Mouse (Mus musculus) right cerebral cortex, postnatal 10 days (tissue): Measurements from ENCODE around the gene Olig3.
"Not testable (repeated sequence)": the region's sequence is repeated elsewhere in the genome, so short reads cannot be mapped to it uniquely, and the experiment has no call there.

ENCODE experiments used
- DNase-seq, 2 experiments: peaks; one replicate each; pipeline ENCODE4 v3.0.0; 2021; ENCODE audit warnings: low spot score in 2 of 2

Gene Olig3

DNA sequence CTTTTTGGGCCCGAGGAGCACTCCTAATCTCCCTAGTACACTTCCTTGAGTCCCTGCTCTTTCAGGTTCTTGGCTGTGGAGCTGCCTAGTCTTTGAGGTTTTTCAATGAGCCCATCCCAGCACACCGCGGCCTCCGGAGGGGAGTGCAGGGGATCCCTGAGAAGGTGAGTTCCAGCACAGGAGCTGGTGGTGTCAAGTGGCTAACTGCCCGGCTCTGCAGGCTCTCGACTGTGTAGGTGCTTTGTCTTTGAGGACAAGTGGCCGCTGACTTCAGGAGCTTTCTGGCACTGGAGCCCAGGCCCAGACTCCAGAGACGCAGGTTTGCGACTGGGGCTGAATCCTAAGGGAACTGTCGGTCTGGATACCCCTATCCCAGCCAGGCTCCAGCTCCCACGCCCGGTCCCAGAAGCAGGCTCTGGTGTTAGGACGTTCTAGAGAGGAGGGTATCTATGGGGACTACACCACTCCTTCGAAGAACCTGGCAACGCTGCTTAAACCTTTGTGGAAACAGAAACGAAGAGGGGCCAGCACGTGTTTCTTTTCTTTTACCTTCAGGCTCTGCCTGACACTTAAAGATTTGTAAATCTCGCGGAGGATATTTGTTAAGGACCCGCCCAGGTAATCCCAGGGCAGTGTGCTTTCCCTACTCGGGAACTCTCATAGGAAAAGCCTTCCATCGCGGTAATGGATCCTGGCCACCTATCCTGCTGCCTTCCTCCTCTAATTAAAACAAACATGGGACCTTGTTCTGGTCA is 5.4 kb downstream of the Olig3 start:
- no peak for DNase-seq

DNA sequence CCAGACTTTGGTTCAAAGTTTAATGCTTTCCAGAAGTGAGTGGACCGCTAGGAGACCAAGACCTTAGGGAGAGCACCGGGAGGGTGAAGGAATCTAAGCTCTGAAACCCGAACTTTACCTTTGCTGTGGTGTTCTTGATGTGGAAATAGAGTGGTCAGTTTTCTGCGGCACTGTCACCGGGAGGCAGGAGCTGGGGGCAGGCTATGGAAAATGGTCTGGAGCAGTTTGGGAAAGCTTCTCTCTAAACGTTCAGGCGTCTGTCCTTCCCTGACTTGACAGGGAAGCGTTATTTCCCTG is 5.9 kb downstream of the Olig3 start:
- no peak for DNase-seq

DNA sequence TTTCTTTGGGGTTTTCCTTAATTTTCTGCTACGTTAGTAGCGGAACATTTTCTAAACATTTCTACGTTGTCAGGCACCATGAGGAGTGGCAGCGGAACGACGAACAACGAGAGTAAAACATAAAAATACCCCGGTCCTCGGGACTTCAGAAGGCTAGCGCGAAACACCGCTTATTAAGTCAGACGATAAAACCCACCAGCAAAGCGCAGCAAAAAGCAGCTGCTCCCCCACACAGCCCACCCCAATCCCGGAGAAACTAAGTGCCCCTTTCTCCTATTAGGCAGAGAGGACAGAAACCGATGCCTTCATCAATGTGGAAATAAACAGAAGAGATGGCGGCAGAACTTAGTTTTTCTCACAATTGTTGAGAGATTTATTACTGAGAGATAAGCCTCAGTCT is 6.5 kb downstream of the Olig3 start:
- no peak for DNase-seq

GRCm38 (mm10) chr10:19363365-19363764 is 7.0 kb downstream of the Olig3 start:
- no peak for DNase-seq

DNA sequence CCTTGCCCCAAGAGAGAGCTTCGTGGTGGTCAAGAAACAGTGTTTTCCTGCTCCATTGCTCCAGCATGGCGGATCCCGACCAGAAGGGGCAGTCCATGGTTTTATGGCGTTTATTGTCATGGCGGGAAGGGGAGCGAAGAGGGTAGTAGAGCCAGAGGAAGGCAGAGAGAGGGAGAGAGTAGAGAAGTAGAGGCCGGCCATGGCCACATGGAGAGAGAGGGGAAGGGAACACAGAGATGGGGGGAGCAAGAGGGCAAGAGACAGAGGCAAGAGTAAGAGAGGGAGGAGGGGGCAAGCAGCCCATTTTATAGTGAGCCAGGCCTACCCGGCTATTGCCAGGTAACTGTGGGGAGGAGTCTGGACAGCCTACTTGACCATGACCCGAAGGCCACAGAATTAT is 12.8 kb downstream of the Olig3 start:
- no peak for DNase-seq

DNA sequence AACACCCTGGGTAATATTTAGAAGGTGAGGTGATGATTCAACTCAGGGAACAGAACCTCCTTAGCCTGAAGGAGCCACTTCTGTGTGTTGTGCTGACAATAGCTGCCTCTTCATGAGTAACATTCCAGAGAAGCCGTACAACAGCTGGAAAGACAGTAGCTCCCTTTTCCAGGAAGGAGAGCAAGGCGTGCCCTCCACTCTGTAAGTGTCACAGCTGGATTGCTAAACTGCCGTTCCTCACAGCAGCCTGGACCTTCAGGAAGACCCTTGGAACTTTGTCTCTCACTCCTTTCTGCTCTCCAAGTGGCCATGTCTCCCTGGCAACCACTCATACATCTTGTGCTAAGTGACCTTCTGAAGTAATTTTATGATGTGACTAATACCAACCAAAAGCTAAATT is 13.8 kb downstream of the Olig3 start:
- DNase-seq: no peak

DNA sequence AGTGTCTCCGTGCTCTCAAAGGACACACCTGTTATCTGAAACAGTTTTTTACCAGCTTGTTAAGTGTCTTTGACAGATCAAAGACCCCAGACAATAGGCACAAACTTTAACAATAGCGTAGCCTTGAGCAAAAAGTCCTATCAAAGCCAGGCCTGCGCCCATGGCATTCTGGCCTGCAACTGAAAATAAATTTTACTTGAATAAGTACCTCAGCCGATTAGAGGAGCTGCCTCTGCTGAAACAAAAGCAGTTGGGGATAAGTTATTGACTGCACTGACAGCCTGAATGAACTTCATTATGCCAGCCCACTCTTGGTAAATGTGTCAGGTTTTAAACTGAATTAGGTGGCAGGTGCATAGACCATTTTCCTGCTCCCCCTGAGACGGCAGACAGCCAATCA is 15.9 kb downstream of the Olig3 start:
- DNase-seq: no peak

DNA sequence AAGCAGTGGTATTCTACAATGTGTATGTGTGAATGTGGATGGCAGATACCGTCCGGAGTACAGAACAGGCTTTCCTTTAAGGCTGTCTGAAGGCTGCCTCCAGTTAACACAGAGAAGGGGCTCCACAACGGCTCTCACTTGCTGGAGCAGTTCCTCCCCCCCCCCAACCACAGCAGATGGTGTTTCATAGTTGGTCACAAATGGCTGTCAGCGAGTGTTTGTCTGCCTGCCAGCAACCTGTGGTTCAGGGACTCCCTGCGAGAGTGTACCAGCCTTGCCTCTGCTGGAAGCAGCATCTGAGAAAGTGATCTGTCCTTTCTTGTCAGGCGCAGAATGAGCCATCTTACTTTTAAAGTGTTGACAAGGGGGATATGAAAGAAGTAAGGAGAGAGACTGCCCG is 17.5 kb downstream of the Olig3 start:
- peak; percentile 41 to 48 for DNase-seq

GRCm38 (mm10) chr10:19374311-19374710 is 18.0 kb downstream of the Olig3 start:
- DNase-seq: no peak

DNA sequence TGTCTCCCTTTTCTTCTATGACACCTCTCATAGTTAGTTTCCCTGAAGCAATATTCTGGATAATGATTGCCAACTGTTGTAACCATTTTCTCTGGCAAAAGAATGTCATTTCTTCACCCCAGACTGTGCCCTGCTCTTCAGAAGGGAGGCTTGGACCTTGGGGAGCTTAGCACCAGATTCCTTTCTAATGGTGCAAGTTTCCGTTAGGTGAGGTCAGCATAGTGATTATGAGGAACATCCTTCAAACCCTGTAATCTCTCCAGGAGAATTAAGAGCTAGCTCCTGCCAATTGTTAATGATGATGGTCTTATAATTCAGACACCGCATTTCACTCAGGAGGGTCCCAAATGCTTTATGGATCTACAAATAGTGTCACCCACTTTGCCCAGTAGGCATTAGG is 19.5 kb downstream of the Olig3 start:
- DNase-seq: no peak

- not testable (repeated sequence) for DNase-seq
Measured at GRCm38 (mm10) chr10:19380971-19381370, 24.6 kb downstream of the Olig3 start.

DNA sequence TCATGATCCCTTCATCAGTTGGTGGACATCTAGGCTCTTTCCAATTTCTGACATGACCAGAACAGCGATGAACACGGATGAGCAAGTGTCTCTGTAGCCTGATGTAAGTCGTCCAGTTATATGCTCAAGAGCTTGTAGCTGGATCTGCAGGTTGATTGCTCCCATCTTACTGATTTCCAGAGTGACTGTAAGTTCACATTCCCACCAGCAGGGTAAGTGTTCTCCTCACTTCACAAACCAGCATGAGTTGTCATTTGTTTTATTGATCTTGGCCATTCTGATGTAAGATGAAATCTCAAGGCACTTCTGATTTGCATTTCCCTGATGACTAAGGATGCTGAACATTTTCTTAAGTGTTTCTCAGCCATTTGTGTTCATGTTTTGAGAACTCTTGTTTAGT is 27.8 kb downstream of the Olig3 start:
- DNase-seq: no peak

DNA sequence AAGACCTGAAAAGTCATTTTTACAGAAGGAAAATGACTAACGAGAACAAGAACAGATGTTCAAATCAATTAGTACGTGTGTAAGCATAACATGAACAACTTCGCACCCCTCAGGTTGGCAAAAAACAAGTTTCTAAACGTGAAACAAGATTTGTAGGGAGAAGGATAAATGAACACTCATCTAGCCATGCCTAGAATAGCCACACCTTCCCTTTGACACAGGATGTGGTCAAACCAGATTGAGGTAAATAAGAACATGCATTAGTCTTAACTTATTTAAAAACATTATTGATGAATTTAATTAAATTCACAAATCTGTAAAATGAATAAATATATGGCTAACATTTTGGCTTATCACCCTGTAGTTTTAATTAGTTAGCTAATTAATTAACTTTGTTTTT is 35.5 kb downstream of the Olig3 start:
- no peak for DNase-seq

DNA sequence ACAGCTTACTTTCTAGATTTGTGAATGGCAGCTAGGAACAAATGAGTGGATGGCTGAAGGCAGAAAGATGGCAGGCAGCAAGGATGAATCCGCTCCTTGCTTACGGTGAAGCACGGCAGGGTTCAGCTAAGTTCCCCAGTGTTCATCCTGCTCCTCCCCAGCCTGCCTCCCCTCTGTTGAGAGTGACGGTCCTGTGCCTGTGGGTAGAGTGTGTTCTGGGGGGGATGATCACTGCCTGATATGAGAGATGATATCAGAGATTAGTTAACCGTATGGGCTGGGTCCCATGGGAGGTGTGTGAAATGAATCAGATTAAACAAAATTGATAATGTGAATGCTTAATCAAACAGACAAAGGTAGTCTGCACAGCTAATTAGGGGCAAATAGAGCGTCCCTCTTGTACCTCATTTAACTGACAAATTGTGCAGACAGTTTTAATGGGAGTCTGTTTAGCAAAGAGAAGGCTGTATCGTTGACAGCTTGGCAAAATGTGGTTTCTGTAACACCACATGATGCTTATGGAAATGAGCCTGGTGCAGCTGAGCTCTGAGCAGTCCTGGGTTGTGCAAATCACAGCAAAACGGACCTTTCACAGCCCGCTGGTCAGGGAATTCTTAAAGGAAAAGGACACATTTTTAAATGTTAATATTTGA is 40.3 kb downstream of the Olig3 start:
- DNase-seq: peak; percentile 43 to 45

DNA sequence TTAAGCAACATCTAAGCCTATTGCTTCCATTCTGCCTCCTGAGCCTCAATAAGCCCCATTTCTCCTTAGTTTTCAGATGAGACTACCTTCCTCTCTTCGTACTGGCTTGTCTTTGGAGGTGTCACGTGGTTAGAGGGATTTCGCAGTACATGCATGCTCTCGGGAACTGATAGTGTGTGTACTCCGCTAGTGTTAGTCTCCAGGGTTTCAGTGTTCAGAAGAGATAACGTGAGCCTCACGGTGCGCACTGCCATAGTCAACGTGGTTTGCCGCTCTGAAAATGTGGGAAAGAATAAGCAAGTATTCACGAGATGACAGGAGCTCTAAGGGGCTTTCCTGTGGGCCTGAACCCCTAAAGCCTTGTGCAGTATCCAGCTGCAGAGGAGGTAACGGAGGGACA is 41.1 kb downstream of the Olig3 start:
- DNase-seq: no peak

DNA sequence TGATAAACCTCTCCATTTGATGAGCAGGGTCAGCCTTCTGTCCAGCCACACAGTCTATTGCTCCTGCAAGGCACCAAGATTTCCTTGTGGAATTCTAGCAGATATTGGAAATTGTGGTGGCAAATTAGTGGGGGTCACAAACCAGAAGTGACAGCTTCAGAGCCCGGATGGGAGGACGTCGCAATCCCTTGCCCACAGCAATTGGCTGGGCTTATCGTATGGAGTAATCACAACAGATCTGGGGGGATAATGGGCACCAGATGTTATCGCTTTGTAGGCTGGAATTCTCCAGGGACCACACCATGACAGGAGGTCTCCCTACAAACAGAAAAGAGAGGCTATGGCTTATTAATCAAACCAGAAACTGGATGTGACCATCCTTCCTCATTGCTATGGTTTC is 44.8 kb downstream of the Olig3 start:
- DNase-seq: no peak

- no peak for DNase-seq
Measured at GRCm38 (mm10) chr10:19404401-19404800, 48.1 kb downstream of the Olig3 start.

DNA sequence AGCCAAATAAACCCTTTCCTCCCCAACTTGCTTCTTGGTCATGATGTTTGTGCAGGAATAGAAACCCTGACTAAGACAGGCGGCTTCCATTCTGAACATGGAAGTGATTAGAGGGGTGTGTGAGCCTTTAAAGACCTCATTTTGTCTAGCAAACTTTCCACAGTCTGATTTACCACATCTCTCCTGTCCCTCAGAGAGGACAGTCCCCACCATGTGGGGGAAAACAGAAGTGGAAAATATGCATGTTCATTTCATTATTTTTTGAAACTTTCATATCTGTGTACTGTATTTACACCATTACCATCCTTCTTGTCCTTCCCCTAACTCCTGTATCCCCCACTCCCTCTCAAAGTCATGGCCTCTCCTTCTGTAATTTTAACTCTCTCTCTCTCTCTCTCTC is 49.6 kb downstream of the Olig3 start:
- no peak for DNase-seq

- DNase-seq: no peak
Measured at GRCm38 (mm10) chr10:19407168-19407567, 50.8 kb downstream of the Olig3 start.
